Mouse (Mus musculus) liver, postnatal 0 days (tissue): ENCODE measurements at regions not wholly inside any gene's neighbourhood (a gene's known extent, or its start where the extent isn't known, plus 50 kb on each side); places are given as distances from the start of the nearest gene placed in this dataset.

Source experiments
- ATAC-seq: fragments of 200-750 bp; cut with Nextera tagmentation; 2 replicates; pipeline ENCODE4 v1.8.0; 2017; ENCODE audit warnings: mild to moderate bottlenecking, moderate library complexity
- DNase-seq: peaks from one replicate; pipeline ENCODE4 v3.0.0-alpha.2; 2016
- H3K27ac ChIP-seq: fragments of 300-500 bp; sonication (generic); 2 replicates; pipeline ENCODE4 v1.5.1; 2014; ENCODE audit warnings: antibody characterized with exemption, moderate library complexity, mild to moderate bottlenecking, low read depth
- H3K27me3 ChIP-seq: fragments of 300-500 bp; sonication (generic); 2 replicates; pipeline ENCODE4 v1.6.1; 2014; ENCODE audit warnings: low read length, control low read depth, mixed read lengths; ENCODE audit not compliant: insufficient read depth
- H3K36me3 ChIP-seq: fragments of 300-500 bp; sonication (generic); replicated peaks from 2 replicates; pipeline ENCODE4 v1.6.1; 2014; ENCODE audit warnings: mild to moderate bottlenecking, control low read depth, low read length, moderate library complexity, mixed read lengths; ENCODE audit not compliant: insufficient read depth
- H3K4me1 ChIP-seq: fragments of 300-500 bp; sonication (generic); 2 replicates; pipeline ENCODE4 v1.6.1; 2014; ENCODE audit warnings: antibody characterized with exemption, mild to moderate bottlenecking, control low read depth; ENCODE audit not compliant: insufficient read depth
- H3K4me2 ChIP-seq: fragments of 300-500 bp; sonication (generic); 2 replicates; pipeline ENCODE4 v1.6.1; 2014; ENCODE audit warnings: low read depth, mild to moderate bottlenecking, low read length, moderate library complexity, mixed read lengths
- H3K4me3 ChIP-seq: fragments of 300-500 bp; sonication (generic); 2 replicates; pipeline ENCODE4 v1.5.1; 2014; ENCODE audit warnings: low read depth, low read length
- H3K9ac ChIP-seq: fragments of 300-500 bp; sonication (generic); replicated peaks from 2 replicates; pipeline ENCODE4 v1.6.1; 2014; ENCODE audit warnings: mild to moderate bottlenecking, moderate library complexity
- H3K9me3 ChIP-seq: fragments of 300-500 bp; sonication (generic); 2 replicates; pipeline ENCODE4 v1.6.1; 2016; ENCODE audit warnings: mild to moderate bottlenecking, control low read depth, low read length, mixed read lengths
- CTCF ChIP-seq: sonication (generic); IDR thresholded peaks from 2 replicates; pipeline ENCODE4 v1.5.1; 2016; ENCODE audit warnings: antibody characterized with exemption, low read depth
- EP300 ChIP-seq: IDR thresholded peaks from 2 replicates; pipeline ENCODE4 v1.6.1; 2016; ENCODE audit warnings: antibody characterized with exemption, low read depth, mild to moderate bottlenecking
- WGBS: fragments of 180-500 bp; shearing (Covaris S2); extraction: QIAGEN DNeasy Blood & Tissue Kit; methylation state at CpG from one replicate; pipeline ENCODE4 v1.1.7; 2014; ENCODE audit not compliant: insufficient replicate concordance; 5-methylcytosine and 5-hydroxymethylcytosine counted together

DNA sequence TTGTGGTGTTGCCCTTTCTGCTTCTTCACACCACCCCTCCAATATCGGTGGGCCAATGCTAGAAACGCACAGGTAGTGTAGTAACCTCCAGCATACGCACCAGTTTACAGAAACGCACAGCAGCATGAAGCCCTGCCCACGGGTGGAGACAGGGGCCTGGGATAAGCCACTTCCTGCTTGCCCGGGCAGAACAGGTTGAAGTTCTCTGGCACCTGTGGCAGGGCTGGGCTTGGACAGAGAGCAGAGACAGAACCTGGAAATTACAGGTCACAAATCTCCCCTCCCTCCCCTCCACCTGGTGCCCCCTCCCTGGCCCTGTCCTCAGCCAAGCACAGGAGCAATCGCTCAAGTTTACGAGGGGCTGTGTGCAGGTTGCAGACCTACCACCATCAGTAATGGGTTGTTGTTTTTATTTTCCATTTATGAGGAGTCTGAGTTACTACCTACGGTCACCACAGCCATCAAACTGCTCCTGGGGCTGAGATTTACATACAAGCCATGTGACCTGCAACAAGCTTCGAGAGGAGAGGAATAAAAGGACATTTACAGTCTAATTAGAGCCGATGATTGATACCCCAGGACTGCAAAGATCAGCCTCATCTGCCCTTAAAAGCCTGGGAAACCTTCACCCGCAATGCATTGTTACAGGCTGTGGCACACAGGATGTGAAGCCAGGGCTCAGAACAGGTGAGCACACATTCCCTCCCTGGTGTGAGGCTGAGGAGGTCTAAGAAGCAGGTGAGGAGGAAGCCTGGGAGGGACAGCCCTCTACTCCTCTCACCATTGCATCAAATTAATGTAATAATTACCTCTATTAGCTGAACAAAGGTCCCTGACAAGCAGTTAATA, 93.2 kb downstream of the Gm826 start:
- Histone ChIP-seq H3K4me2 (no peak overlapping the region), H3K9me3 (no peaks in the 10 kb centered on the region), H3K27me3 (no peaks in the 10 kb centered on the region; the same call in 1 of the 2 replicates), H3K36me3 (no peaks in the 10 kb centered on the region), H3K4me1 (peaks cover 2% of the 10 kb centered on the region; the same call in 1 of the 2 replicates), H3K4me3 (no peak overlapping the region), H3K27ac (no peak overlapping the region), H3K9ac (no peak overlapping the region)
- TF ChIP-seq CTCF: no peak
- no peak for TF ChIP-seq EP300
- no peak for DNase-seq
- ATAC-seq: no peak
- 61% methylated on average over 12 of the region's 12 CpGs for WGBS

GRCm38 (mm10) chr2:160237436-160238104, 96.4 kb downstream of the Gm826 start:
- Histone ChIP-seq H3K9me3 (peaks cover 5% of the 10 kb centered on the region; the same call in 1 of the 2 replicates), H3K27ac (no peak overlapping the region), H3K9ac (no peak overlapping the region), H3K27me3 (no peaks in the 10 kb centered on the region), H3K36me3 (no peaks in the 10 kb centered on the region), H3K4me1 (no peaks in the 10 kb centered on the region), H3K4me3 (no peak overlapping the region), H3K4me2 (no peak overlapping the region)
- TF ChIP-seq EP300 (no peak), CTCF (no peak)
- WGBS: 58% methylated on average over 3 of the region's 3 CpGs
- no peak for ATAC-seq
- no peak for DNase-seq

- no peak overlapping the region for H3K4me2 ChIP-seq
- no peak overlapping the region for H3K4me3 ChIP-seq
- H3K27ac ChIP-seq: no peak overlapping the region
- no peak overlapping the region for H3K9ac ChIP-seq
- DNase-seq (no peak), ATAC-seq (no peak)
- H3K36me3 ChIP-seq: no peaks in the 10 kb centered on the region
- H3K27me3 ChIP-seq: no peaks in the 10 kb centered on the region
- no peak for TF ChIP-seq CTCF
- TF ChIP-seq EP300: no peak
- H3K4me1 ChIP-seq: no peaks in the 10 kb centered on the region
- WGBS: 49% methylated on average over 7 of the region's 7 CpGs
- peaks cover 5% of the 10 kb centered on the region; the same call in 1 of the 2 replicates for H3K9me3 ChIP-seq
These were observed 97.2 kb downstream of the Gm826 start for GRCm38 (mm10) chr2:160236806-160237205.

GRCm38 (mm10) chr2:160230786-160231185, 103.2 kb downstream of the Gm826 start:
- no peaks in the 10 kb centered on the region for H3K27me3 ChIP-seq
- H3K9ac ChIP-seq: no peak overlapping the region
- no peaks in the 10 kb centered on the region for H3K36me3 ChIP-seq
- no peak overlapping the region for H3K4me2 ChIP-seq
- ATAC-seq: peak; percentile 36
- peak; percentile 17 for DNase-seq
- TF ChIP-seq CTCF: no peak
- no peak for TF ChIP-seq EP300
- peaks cover 5% of the 10 kb centered on the region; the same call in 1 of the 2 replicates for H3K9me3 ChIP-seq
- WGBS: 42% methylated on average over 8 of the region's 8 CpGs
- H3K27ac ChIP-seq: no peak overlapping the region
- no peak overlapping the region for H3K4me3 ChIP-seq
- peaks cover 3% of the 10 kb centered on the region; the same call in 1 of the 2 replicates for H3K4me1 ChIP-seq

DNA sequence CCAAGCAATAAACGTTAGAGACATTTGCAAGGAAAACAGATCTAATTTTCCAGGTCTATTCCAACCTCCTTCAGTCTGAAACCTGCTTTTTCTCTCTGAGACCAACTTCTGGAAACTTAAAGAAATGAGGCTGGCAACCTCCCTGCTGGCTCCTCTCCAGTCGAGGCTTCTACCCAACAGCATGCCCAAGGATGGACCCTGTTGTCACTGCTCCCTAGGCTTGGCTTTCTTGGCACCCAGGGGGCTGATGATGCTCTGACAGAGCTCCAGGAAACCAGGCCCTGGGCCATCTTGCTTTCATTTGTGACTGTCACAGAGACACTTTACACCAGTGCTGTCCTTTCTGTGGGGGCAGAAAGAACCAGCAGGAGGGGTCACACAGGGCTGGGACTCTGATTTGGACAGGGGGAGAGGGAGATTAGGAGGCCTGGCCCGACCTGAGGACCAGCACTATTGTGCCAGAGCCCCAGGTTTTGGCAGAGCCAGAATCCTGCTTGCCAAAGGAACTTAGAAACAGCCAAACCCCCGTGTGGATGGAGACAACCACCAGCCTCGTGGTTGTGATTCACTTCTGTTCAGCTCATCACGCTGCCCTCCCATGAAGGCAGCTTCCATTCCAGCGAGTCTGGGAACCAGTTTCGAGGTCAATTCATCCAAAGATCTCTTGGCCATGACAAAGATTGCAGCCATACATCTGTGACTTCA, 105.5 kb downstream of the Gm826 start:
- H3K27ac ChIP-seq: no peak overlapping the region
- H3K4me1 ChIP-seq: peaks cover 3% of the 10 kb centered on the region; the same call in 1 of the 2 replicates
- no peak overlapping the region for H3K4me2 ChIP-seq
- no peaks in the 10 kb centered on the region for H3K36me3 ChIP-seq
- no peaks in the 10 kb centered on the region for H3K27me3 ChIP-seq
- WGBS: 64% methylated on average over 8 of the region's 8 CpGs
- no peak for TF ChIP-seq EP300
- no peak for TF ChIP-seq CTCF
- no peak for DNase-seq
- no peaks in the 10 kb centered on the region for H3K9me3 ChIP-seq
- H3K9ac ChIP-seq: no peak overlapping the region
- no peak overlapping the region for H3K4me3 ChIP-seq
- ATAC-seq: no peak

GRCm38 (mm10) chr2:160225450-160225849, 108.5 kb downstream of the Gm826 start:
- TF ChIP-seq CTCF: no peak
- no peak for TF ChIP-seq EP300
- peak; percentile 56; the same call in 1 of the 2 replicates for ATAC-seq

More at GRCm38 (mm10) chr2:160225450-160225849, 108.5 kb downstream of the Gm826 start:
- H3K4me3 ChIP-seq: no peak overlapping the region
- H3K27me3 ChIP-seq: no peaks in the 10 kb centered on the region
- peak; percentile 29 for DNase-seq
- no peaks in the 10 kb centered on the region; the same call in 1 of the 2 replicates for H3K4me1 ChIP-seq
- no peak overlapping the region for H3K27ac ChIP-seq
- H3K9ac ChIP-seq: no peak overlapping the region
- WGBS: 48% methylated on average over 5 of the region's 5 CpGs
- no peaks in the 10 kb centered on the region for H3K9me3 ChIP-seq
- H3K36me3 ChIP-seq: no peaks in the 10 kb centered on the region
- H3K4me2 ChIP-seq: no peak overlapping the region
